Mouse (Mus musculus): ENCODE measurements at regions not wholly inside any gene's neighbourhood (a gene's known extent, or its start where the extent isn't known, plus 50 kb on each side); places are given as distances from the start of the nearest gene placed in this dataset.
"Not testable (repeated sequence)": the region's sequence is repeated elsewhere in the genome, so short reads cannot be mapped to it uniquely, and the experiment has no call there.

DNA sequence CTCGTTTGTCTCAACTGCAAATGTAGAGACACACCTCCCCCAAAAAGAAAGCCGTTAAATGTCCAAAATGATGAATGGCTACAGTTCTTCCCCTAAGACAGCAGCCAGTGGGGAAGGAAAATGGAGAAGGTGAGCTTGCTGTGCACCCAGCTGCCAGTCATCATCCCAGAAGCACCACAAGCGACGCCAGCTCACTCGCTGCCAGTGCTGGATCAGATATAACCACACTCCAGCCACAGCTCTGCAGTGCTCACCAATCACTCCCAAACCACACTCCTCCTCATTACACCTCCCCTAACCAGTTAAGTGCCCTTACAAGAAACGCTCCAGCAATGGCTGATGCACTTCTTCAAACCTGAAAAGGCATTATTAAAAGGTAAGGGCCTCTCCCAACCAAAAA, 114.4 kb downstream of the Sox4 start:
- ATAC-seq = no peak

DNA sequence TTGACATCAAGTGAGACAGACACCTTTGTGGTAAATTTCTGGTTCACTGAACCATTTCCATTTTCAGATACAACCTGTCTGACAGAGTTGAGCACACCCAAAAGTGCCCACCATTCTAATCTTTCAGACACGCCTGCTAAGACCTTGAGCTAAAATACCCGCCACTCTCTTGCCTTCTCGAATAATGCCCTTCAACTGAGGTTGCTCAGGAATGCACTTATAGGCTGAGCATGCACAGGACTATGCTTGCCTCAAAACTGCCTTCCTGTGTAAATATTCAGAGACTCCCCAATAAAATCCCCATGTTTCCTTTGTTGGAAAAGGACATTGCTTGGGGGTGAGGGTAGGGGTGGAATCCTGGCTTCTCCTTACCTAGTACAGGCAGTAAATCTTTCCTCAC, 115.3 kb downstream of the Sox4 start:
- ATAC-seq = no peak

DNA sequence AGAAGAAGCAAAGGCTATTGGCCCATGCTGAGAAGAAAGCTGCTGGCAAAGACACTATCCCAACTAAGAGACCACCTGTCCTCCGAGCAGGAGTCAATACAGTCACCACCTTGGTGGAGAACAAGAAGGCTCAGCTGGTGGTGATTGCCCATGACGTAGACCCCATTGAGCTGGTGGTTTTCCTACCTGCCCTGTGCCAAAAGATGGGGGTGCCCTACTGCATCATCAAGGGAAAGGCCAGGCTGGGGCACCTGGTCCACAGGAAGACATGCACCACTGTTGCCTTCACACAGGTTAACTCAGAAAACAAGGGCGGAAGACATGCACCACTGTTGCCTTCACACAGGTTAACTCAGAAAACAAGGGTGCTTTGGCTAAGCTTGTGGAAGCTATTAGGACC, 116.3 kb downstream of the Sox4 start:
- not testable (repeated sequence) for ATAC-seq

DNA sequence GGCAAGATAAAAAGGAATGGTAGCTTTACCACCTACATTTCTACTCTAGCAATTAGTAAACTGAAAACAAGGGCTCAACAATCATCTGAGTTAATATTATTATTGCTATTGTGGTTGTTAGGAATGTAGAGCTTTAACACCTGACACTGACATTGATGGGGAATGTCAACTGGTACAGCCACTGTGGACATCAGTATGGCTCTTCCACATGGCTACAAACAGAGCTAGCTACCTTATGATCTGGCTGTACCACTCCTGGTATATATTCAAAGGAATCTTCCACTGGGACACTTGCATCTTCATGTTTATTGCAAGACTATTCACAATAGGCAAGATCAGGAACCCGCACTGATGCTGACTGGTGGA, 119.8 kb downstream of the Sox4 start:
- ATAC-seq = no peak

DNA sequence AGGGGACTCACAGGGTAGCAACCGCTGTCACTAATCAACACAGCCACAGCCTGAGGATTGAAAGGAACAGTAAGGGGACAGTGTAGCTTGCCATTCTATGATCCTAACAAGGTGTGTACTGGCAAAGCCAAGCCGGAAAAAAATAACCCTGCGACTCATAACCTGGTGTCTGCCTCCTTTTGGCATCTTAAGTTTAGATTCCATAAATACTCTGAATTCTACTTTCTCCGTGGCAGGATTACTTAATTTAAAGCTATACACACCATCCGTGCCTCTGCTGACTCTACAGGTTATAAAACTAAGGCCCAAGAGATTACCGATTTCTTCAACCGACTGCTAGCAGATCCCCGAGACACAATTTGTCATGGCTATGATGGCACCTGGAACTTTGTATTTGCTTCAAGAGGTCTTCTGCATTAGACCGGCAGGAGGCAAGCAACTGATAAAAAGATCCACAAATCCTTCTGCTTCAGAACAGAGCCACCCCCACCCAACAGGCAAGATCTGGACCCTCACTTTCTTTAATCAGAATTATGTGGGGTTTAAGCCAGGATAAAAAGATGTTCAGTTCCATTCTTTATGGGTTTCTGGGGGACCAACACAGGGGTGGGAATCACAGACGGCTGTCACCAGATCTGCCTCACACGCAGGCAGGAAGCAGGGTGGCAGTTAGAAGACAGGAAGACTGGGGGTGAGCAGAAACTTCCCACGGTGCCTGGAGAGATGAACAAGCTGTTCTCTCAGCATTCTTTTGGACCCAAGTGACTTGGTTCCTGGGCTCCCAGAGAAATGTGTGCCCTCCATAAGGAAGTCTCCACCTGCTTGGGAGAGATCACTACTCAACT, 120.4 kb downstream of the Sox4 start:
- no peak for ATAC-seq

DNA sequence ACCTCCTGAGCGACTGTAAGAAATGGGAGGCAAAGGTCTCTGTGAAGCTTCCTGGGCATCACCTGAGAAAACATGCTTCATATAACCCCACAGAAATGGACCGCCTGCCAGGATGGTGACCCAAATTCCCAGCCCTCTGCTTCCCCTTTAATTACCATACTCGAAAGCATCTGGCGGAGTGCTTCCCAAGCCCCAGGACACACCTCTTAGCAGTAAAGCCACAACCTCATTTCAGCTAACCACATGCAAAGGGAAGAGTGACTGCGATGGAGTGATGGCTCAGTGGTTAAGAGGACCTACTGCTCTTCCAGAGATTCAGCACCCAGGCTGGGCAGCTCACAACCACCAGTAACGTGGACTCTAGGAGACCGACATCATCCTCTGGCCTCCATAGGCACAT, 127.2 kb downstream of the Sox4 start:
- ATAC-seq = no peak

DNA sequence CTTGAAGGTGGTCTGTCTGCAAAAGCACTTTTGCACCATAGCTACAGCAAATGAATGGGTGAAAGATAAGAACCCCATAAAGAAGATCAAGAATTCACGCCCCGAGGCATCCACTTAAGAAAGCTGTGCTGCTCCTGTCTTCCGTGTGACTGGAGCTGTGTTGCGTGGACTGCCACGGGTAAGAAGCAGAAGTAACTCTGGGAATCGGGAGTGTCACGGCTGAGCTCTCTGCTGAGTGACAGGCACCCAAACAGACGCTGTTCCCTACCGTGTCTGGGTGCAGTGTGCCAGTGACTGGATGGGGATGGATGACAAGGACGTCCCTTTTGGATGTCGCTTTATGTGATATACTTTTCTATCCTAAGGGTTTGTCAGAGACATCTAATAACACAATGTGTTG, 129.5 kb downstream of the Sox4 start:
- ATAC-seq = no peak

DNA sequence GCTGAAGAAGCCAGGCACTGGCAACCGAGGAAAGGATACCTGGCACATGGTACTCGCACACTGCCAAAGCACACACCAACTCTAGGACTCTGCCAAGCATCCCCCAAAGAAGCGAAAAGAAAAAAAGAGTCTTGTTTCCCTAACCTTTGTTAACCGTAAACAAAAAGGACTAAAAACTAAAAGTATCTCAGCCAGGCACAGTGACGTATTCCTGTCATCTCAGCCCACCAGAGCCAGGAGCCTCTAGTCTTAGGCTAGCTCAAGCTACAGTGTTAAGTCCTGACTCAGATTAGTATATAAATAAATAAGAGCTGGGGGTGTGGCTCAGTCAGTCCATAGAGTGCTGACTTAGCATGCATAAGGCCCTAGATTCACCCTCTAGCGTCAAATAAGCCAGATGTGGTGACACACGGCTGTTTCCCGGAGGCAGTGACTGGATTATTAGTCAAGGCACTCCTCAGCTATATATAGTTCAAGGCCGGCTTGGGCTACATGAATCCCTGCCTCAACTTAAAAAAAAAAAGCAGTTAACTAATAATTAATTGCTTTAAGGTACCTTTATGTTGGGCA, 130.1 kb downstream of the Sox4 start:
- ATAC-seq = no peak

DNA sequence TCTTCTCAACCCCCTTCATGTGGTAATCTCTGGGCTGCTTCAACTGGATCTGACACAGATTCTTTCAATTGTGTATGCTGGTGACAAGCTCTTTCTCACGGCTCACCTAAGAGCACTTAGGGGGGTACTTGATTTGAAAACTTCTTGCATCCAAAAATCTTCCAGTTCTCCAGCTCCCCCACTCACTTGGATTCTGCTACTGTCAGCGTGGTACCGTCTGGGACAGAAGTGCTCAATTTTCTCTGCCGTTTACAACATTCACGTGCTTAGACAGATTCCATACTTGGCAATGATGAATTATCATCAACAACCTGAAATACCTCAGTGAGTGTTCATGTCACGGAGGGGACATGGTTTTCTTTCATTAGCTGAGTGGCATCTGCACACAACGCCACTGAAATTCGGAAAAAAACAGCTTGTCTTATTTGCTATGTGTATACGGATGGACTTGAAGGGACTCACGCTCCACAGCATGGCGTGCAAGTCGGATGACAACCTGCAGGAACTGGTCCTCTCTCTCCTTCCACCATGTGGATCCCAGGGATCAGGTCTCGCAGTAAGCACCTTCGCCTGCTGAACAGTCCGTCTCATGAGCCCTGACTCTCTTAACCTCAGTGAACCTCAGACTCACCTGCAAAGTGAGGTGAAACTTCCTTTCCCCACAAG, 132.5 kb downstream of the Sox4 start:
- ATAC-seq = no peak

DNA sequence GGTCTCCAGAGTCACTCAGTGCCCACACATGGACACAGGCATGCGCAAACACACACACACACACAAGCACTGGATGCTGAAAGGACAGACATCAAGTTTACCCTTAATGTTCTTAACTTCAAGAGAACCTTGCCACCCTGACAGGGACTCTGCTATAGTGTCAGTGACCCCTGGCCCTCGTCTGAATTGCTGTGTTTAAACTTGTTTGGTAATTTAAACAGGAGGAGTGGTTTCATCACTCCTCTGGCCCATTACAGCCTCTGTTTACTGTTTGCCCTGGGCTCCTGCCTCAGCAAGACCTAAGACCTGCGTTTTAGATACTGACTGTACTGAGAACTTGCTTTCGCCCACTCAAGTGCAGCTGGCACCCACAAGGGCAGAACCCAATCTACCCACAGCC, 139.4 kb downstream of the Sox4 start:
- ATAC-seq = no peak

DNA sequence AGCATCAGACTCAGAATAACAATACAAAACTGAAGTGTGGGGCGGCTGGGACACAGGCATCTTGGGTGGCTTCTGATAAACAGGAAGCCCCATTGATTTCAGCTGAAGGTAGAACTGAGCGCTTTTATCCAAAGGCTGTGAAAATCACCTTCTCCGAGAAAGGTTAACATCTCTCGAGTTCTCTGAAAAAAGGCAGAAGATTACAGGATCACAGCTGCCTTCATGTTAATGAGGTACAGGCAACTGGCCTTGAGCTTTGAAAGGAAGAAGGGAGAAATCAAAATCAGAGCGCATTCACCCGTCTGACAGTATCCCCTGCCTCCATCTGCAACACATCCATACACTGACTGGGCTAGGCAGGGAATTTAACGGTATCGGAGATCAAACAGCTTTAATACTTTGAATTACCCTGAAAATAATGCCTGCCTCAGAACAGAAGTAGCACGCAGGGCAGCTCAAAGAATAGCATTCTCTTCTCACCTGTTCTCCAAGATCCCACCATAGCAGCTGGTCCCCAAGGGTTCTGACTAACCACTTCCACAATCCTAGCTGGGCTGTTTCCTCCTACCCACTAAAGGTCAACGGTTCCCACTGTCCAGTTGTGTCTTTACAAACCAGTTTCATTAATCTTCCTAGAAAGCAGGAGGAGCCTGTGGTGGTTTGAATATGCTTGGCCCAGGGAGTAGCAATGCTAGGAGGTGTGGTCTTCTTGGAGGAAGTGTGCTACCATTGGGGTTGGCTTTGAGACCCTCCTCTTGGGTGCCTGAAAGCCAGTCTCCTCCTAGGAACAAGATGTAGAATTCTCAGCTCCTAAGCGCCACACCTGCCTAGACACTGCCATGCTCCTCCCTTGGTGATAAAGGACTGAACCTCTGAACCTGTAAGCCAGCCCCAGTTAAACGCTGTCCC, 141.6 kb downstream of the Sox4 start:
- no peak for ATAC-seq

DNA sequence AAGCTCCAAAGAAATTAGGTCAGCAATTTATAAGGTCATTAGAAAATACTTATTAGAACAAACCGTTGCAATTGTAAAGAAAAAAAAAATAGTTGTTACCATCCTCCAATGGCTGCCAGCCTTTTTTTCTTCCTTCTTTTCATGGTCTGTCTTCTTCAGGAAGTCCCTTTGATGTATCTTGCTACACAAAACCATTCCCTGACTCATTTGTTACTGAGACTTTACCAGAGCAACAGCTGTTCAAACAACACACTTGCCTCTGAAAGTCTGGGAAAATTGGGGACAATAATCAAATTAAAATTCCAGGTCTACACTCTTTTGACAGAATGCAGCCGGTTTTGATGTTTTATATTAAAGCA, 142.5 kb downstream of the Sox4 start:
- ATAC-seq = no peak

DNA sequence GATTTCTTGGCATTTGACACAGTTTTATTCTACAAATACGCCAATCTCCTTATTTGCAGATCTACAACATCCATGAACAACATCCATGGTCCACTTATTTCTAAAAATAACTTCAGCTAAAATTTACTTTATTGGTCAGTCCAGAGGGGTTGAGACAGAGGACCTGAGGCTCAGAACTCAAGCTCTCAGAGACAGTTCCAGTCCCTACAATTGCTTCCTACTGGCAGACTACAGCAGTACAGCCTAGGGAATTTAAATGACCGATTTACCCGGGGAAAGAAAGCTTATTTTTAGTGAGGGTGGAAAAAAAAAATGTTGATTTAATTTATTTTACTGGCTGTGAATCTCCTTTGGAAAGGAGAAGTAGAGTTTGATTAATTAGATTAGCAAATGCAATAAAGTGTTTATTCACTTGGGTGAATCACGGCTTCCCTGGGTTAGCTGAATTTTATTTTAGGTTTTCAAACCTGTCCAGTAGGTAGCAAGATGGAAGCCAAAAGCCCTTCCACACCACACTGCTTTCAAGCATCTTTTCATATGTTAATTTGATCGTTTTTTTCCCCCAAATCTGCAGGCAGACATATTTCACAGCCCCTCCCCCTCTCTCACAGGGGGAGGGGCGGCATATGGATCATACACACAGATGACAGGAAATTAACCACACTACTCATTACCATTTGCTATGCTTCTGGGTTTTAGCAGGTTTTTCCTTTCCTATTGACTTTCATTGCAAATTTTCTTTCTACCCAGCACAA, 143.0 kb downstream of the Sox4 start:
- no peak for ATAC-seq

DNA sequence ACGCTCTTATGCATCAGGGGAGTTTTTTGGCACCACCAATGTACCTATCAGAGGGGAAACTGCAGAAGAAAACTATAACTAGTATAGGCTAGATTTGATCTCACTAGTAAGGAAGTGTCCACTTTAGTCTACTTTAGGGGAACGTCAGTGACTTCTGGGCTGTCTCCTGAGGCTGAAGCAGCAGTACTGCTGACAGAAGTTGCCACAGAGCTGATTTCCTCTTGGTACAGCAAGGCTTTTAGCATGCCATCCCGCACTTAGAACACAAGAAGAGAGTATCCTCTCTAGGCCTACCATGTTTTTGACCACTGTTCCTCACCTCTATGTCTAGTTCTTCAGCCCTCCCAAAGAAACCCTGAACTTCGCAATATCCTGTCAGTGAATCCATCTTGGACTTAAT, 148.2 kb downstream of the Sox4 start:
- ATAC-seq = no peak

DNA sequence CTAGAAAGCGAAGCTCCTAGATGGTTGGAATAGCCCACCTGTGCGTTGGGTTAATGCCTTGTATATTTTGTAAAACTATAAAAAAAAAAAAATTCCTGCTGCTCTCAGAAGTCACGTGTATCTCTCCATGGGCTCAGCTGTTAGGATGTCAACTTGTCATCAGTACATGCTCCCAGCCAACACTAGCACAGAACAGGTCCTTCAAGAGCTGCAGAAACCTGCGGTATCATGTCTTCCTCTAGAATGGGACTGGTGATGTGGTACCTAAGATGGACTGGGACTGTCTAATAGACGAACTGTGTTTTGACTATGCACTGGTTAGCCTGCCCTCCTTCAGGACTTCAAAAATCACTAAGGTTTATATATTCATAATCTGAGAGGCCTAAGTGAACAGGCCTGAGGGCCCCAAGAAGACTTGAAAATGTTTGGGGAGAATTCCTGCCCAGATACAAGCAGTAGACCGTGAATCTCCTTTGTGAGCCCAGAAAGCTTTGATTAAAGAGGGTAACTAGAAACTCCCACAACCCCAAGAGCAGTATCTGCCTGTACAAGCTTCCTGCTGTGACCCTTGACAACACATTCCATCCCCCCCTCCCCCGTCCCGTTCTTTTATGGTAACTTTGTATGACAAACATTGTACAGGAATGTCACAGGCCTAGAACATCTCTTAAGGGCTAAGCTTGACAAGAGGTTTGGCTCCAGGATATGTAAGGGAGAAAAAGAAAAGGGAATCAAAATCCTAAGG, 152.1 kb downstream of the Sox4 start:
- no peak for ATAC-seq

DNA sequence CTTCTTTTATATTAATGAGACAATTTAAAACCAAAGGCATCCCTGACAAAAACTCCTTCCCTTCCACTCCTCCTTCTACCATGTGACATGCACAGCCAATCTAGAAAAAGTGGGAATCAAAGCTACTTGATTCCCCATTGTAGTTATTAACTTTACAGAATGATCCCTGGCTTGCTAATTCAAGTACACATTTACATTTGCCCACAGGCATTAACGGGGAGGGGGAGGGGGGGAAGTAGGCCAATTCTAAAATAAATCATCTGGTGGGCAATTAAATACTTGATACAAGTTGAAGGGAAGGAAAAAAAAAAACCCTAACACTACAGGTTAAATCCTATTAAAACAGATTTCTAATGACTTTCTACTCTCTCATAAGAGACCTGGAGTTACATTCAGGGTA, 152.8 kb downstream of the Sox4 start:
- no peak for ATAC-seq

DNA sequence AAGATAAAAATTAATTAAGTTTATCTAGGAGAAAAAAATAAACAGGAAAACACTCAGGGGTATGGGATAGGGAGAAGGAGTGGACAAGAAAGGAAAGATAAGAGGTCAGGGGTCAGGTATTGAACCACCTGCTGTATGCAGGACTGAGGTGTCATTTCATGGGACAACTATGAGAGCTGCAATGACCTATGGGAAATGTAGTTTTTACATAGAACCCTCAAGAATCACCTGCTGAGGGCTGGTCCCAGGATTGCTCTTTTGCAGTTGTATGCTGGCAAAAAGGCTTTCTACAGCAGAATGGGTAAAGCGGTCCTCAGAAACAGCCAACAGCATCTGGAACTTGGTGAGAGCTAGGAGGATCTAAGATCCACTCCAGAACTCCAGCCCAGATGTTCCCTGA, 154.0 kb downstream of the Sox4 start:
- no peak for ATAC-seq

DNA sequence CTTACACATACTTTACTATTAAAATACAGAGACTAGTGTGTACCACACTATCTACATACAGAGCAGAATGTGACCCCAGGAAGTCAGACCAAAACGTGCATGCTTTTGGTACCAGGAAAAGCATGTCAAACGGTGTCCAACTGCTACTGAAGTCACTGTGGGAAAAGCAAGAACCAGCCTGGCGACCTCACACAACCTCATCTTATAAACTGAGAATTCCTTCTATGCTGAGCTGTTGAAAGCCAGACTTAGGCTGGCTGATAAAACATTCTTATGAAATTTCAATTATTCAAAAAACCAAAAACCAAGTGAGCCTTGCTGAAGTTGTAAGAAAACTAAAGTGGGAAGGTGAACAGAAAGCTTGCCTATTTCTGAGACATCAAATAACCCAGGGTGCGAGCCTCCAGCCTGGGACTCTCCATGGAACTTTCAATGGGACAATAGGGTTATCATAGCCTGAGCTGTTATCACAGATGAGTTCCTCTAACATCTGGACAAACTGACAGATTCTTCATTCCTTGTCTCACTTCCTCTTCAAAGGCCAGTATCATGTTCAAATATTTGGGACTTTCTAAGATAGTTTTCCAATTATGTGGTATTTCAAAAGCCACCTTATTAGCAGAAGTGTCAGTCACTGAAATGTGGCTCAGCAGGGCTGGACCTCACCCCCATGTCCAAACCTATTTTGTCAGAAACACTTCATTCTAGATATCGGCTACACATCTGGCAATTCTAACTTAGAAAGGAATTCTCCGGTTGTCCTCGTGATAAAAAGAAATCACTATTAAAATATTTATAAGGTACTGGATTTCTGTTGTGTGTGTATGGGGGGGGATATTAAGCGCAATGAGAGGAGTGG, 155.7 kb downstream of the Sox4 start:
- ATAC-seq = no peak

DNA sequence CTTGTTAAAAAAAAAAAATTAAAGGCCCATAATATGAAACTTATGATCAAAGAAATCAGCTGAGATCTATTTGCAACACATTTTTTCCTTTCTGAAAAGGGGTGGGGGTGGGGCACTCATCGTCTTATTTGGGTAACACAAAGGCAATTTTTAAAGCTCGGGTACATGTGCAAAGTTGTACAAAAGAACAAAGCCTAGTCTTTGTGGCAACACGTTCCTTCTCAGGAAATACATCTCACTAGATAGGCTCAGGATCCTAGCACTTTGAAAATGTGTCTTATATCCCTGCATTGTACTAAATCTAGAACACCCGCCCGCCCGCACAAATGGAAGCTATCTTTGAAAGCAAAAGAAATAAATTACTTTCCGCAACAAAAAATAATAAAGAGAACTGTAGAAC, 158.2 kb downstream of the Sox4 start:
- ATAC-seq = no peak

DNA sequence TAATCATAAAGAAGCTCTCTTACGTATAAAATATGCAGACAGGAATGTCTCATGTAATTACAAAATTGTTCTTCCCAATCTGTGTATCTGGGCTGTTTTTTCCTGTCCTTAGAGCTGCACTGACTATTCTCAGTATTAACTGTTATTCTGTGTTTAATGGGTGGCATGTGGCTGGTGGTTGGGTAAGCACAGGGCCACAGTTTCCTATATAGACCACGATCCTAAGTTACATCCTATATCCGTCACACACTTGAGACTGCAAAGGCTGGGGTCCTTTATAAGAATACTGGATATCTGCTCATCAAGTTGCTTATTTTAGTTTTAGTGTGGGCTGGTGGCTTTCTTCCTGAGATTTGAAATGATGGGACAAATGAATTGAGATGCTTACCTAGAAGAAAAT, 159.0 kb downstream of the Sox4 start:
- no peak for ATAC-seq

Measured in inflammation-experienced regulatory T-cells, adult 6 months (primary cell).